Mouse (Mus musculus): ENCODE measurements at regions not wholly inside any gene's neighbourhood (a gene's known extent, or its start where the extent isn't known, plus 50 kb on each side); places are given as distances from the start of the nearest gene placed in this dataset.
A peak's percentile ranks its signal among the peaks of the same experiment; 100 is the strongest.
"Not testable (repeated sequence)": the region's sequence is repeated elsewhere in the genome, so short reads cannot be mapped to it uniquely, and the experiment has no call there.

DNA sequence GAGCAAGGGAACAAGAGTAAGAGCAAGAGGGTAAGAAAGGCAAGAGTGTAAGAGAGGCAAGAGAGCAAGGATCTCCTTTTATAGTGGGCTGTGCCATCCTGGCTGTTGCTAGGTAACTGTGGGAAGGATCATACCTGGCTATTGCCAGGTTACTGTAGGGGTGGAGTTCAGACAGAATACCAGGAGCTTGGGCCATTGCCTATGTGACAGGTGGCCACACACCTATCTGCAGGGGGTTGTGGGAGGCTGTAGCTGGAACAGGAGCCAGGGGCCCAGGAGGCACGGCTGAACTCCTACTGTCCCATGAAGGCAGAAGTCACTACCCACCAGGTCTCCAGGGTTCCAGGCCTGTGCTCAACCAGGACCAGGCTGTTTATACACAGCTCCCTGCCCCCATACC, 1149.0 kb downstream of the 9330182O14Rik start:
- no peak for DNase-seq (ENCODE audit: low read depth, low spot score)

- DNase-seq (ENCODE audit: low read depth, low spot score), result no peak
Measured at GRCm38 (mm10) chr15:41286809-41287413, 1152.7 kb downstream of the 9330182O14Rik start.

GRCm38 (mm10) chr15:41297419-41297818, 1163.3 kb downstream of the 9330182O14Rik start:
- no peak for DNase-seq (ENCODE audit: low read depth, low spot score)

- DNase-seq (ENCODE audit: low read depth, low spot score), result no peak
Measured at GRCm38 (mm10) chr15:41306638-41307037, 1172.5 kb downstream of the 9330182O14Rik start.

DNA sequence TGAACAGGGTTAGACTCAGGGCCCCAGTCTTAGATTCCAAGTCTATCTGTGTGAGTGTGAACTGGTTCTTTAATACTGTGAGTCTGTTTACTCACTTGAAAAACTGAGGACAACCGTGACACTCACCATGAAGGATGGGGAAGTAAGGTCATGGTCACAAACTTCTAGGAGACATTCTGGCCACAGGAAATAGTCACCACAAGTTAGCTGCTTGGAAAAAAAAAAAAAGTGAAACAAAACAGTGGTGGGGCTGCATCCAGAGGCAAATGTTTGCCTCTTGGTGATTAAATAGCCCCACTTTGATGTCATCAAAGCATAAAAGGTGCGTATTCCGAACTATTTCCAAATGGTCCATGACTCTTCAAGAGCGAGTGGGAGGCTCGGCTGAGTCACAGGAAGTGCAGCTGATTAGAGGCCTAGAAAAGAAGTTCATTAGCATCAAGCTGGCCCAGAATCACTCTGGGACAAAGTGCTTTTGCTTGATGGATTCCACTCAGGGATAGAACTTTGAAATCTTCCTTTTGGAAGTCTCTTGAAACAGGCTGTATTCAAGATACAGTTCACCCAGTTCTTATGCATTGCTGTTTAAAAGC, 1177.7 kb downstream of the 9330182O14Rik start:
- no peak for DNase-seq (ENCODE audit: low read depth, low spot score)

DNA sequence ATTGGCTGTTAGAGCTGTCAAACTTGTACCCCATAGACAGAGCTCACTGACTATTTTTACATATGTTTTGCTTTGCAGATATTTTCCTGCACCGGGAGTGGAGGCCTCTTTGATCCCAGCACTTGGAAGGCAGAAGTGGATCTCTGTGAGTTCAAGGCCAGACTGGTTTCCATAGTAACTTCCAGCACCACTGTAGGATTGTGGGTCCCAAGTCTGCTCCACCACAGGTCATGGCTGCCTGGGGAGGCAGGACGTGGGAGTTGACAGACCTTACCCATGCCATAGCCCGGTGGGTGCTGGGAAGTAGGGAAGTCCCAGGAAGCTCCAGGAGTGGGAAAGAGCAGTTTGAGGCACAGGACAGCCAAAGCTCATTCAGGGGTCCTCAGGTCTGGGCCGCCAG, 1180.8 kb downstream of the 9330182O14Rik start:
- no peak for DNase-seq (ENCODE audit: low read depth, low spot score)

DNA sequence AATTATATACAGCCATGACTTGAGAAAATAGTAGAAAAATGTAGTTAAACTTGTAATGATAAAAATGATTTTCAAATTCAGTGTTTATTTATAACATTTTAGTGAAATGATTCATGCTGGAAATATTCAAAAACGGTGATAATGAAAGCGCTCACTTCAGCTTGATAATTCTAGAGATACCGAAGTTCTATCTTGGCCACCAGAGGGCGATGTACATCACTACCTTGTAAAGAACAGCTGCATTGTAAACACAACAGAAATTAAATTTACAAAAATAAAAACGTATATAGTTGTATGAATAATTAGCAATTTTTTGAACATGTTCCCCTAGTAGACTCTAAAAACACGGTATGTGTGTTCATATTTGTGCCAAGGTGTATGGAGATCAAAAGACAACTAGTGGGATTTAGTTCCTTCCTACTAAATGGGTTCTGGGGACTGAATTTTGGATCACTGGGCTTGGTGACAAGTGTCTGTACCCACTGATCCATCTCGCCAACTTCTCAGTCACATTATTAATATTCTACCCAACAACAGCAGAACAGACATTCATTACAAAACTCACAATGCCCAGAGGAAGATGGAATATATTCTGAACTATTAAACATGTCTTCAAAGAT, 1191.6 kb downstream of the 9330182O14Rik start:
- DNase-seq (ENCODE audit: low read depth, low spot score), result peak; percentile 10

GRCm38 (mm10) chr15:41329286-41329685, 1195.1 kb downstream of the 9330182O14Rik start:
- DNase-seq (ENCODE audit: low read depth, low spot score), result no peak

DNA sequence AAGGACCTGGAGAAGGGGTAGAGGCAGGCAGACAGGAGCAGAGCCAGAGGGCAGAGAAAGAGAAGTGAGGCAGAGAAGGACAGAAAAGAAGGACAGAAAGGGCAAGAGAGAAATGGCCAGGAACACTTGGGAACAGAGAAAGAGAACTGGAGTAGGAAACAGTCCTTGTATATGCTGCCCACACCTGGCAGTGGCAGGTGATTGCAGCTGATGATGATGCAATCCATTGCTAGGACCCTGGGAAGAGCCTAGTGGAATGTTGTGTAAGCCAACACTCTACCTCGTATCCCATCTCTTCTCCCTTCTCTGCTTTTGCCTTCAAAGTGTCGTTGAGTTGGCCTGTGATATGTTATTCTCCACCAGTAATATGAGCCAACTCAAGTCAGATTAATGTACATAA, 1195.9 kb downstream of the 9330182O14Rik start:
- no peak for DNase-seq (ENCODE audit: low read depth, low spot score)

DNA sequence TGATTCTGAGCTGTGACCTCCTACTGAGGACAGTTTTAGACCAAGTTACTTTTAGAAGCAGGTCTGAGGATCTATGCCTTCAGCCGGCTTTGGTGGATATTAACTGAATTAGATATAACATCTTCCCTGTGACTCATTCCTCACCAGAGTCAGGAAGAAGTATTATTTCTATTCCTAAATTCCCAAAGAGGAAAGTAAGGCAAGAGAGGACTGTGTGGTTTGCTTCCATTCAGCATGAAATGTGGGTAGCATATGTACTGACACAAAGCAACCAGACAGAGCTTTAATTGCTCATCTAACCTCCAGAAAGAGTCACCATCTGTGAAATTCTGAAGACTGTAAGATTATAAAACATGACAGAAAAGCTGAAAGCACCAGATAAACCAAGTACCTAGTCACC, 1198.3 kb downstream of the 9330182O14Rik start:
- DNase-seq (ENCODE audit: low read depth, low spot score), result no peak

DNA sequence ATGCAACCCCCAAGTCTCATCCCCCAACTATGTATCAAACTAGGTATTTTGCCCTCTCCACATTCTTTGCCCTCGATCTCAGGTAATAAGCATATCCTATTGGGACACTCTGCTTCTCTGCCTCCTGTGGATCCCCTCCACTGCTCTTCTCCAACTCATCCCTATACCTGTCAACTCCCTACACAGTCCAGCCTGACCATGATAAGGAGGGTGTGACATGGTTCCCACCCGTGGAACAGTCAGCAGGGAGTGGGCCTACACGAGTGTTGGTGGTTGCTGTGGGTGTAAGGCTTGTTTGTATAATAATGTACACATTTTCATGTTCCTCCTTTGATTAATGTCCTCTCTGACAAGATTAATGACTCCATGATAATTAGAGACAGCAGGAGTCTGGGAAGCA, 1199.0 kb downstream of the 9330182O14Rik start:
- DNase-seq (ENCODE audit: low read depth, low spot score), result no peak

DNA sequence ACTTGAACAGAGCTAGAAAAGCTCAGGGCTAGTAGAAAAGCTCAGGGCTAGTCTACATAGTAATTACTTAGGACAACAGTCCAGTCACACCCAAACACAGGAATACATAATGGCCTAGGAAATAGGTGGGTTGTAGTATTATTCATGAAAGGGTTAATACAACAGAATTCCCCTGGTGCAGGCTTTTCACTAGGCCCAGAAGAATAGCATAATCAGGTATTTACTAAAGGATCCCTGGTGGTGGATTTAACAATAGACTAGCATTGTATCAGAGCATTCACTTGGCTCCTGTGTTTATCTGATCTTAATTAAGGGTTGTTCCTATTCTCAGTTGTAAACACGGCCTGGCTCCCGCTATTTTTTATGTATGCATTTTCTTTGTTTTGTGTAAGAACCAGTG, 1206.5 kb downstream of the 9330182O14Rik start:
- DNase-seq (ENCODE audit: low read depth, low spot score), result not testable (repeated sequence)

GRCm38 (mm10) chr15:41345554-41345953, 1211.4 kb downstream of the 9330182O14Rik start:
- DNase-seq (ENCODE audit: low read depth, low spot score), result no peak

DNA sequence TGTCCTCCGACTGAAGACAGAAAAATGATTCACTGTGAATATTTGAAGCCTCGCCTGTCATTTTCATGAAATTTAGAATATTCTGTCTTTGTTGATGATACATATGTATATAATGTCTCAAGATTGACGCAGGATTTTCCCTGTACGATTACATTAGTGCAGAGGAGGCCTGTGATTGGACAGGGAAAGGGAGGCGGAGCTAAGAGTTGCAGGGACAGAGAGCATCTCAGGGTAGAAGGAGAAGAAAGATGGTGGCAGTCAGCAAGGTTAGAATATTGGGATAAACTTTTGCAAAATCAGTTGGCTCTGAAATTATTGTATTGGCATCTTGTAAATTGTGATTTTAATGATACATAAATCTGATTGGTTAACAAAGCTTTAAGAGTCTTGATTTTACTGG, 1213.1 kb downstream of the 9330182O14Rik start:
- DNase-seq (ENCODE audit: low read depth, low spot score), result no peak

DNA sequence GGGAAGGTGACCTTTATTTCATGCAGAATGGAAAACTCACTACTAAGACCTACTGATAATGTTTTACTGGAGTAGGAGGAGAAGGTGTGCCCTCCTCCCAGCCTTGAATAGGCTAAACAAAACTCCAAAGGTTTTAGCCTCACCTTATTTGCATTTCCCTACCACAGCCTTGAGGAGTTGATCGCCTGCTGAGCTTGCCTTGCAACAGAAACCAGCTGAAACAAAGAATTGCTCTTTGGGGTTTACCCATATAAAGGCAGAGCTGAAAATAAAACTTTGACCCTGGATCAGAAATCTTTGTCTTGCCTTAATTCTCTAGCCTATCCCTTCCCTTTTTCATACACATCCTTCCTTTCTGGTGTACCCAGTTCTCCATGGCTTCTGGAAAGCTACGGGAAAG, 1218.0 kb downstream of the 9330182O14Rik start:
- DNase-seq (ENCODE audit: low read depth, low spot score), result no peak

GRCm38 (mm10) chr15:41359276-41359675, 1225.1 kb downstream of the 9330182O14Rik start:
- DNase-seq (ENCODE audit: low read depth, low spot score), result no peak

DNA sequence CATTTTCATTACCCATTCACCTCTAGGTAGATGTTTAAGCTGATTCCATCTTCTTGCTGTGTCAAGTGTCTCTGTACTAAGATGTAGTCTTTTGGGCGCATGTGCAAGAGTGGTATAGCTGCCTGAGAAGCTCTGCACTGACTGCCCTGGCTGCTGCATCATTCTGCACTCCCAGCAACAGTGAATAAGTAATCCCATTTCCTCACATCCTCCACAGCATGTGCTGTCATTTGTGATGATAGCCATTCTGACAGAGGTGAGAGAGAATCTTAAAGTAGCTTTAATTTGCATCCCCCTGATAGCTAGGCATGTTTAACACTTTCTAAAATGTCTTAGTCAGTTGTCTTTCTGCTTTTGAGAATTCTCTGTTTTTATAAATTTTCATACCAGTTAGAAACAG, 1240.5 kb downstream of the 9330182O14Rik start:
- no peak for DNase-seq (ENCODE audit: low read depth, low spot score)

- DNase-seq (ENCODE audit: low read depth, low spot score), result no peak
Measured at GRCm38 (mm10) chr15:41375906-41376305, 1241.7 kb downstream of the 9330182O14Rik start.

GRCm38 (mm10) chr15:41379637-41380036, 1245.5 kb downstream of the 9330182O14Rik start:
- no peak for DNase-seq (ENCODE audit: low read depth, low spot score)

GRCm38 (mm10) chr15:41380429-41380828, 1246.3 kb downstream of the 9330182O14Rik start:
- DNase-seq (ENCODE audit: low read depth, low spot score), result no peak

- DNase-seq (ENCODE audit: low read depth, low spot score), result no peak
Measured at GRCm38 (mm10) chr15:41390699-41391098, 1256.5 kb downstream of the 9330182O14Rik start.
